Mouse (Mus musculus) left cerebral cortex, adult 6 months (tissue): ENCODE results near the gene Samd5. TPM values are rescaled to one million over a fixed set of nuclear protein-coding genes. Genes with fewer than 3 reads are reported as not detected.

Source experiments
- long read RNA-seq, 2 experiments: library from polyadenylated mRNA; unstranded; transcript quantifications; one replicate each; pipeline ENCODE4 v2.0.0; 2019 to 2020
- polyA plus RNA-seq: library from polyadenylated mRNA; unstranded; fragments of <200 nt; fragmentation: Nextera tagmentation; gene quantifications from 2 replicates; pipeline ENCODE4 v1.2.3, GENCODE M21; 2021

Gene Samd5
- 2.9 and 3.3 TPM in 2 replicates for polyA plus RNA-seq
- long read RNA-seq, experiment 1, full-length matches to known transcripts: 13 of 22 reads
- long read RNA-seq, experiment 1, partial matches to known transcripts: 0 of 22 reads
- long read RNA-seq, experiment 1, other reads (novel, unspliced or antisense): 9 of 22 reads
- long read RNA-seq, experiment 2, full-length matches to known transcripts: 2 of 11 reads
- long read RNA-seq, experiment 2, partial matches to known transcripts: 0 of 11 reads
- long read RNA-seq, experiment 2, other reads (novel, unspliced or antisense): 9 of 11 reads

DNA sequence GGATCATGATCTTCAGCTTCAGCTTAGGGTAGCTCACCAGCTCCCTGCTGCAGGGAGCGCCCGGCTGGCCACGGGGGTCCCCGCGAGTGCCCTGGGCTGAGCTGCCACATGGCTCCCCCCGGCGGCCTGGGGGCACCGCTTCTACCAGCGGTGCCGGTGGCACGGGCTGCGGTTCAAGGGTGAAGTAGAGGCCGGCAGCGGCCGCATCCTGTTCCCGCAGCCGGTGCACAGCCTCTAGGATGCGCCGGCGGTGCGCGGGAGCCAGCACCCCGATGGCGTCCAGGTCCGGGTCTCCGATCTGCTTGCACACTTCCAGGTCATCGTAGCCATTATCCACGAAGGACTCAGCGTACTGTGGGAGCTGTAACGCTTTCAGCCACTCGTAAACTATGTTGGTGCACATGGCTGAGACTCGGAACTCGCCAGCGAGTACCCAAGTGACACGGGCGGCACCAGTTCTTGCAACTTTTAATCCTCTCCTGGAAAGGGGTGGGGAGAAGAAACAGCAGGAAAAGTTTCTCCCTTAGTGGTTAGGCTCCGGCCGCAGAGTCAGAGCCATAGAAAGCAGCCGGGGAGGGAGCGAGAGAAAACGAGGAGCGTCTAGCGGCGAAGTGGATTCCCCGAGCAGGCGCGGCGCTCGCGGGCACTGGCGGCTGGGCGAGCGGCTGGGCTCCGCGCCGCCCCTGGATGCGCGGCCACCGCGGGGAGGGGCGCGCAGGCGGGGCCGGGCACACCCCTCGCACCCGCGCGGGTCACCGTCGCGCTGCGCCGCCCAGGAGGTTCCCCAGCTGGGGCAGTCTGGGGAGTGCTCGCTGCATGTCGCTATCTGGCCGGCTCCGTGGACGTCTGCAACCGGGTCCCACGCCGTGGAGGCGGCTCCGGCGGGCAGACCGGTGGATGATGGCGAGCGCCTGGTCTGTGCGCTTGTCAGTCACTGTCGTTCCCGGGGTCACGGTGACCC is at the start of gene Samd5:
TSS of gene Samd5 (minus strand) at position 648 of the 961 bp plus-strand sequence.

Other genes with a start within 250 kb of the Samd5 start
- 5.0 and 7.6 TPM in 2 replicates for gene Stxbp5, start 225.9 kb upstream of the Samd5 start, polyA plus RNA-seq